Mouse (Mus musculus): ENCODE data around the gene Ak5.

DNA sequence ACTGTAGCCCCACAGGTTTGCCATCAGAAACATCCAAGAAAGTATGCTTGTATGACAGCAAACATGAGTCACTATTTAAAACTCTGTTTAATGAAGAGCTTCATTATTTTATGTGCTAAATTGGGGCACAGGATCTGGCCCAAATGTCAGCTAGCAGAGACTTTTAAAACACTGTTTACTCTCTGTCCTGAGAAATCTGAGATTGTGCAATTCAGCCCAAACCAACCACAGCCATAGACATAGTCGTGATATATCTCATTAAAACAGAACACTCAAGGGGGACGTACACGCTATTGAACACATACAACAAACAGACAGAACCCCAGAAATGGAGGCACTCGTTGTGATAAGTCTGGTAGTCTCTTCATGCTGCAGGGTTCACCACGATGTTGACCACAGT is 177.7 kb downstream of the Ak5 start:
- no peak for TF ChIP-seq CTCF (conservative IDR thresholded peaks at IDR 0.05 in 1 of 2, IDR thresholded peaks at IDR 0.05 in 1 of 2; ENCODE audit: low read depth in 2 of 2, low read length in 2 of 2)
- no peak for TF ChIP-seq MYC (IDR thresholded peaks at IDR 0.05; ENCODE audit: low read depth, low read length)
- TF ChIP-seq POLR2A (IDR thresholded peaks at IDR 0.05; ENCODE audit: low read depth, low read length): no peak
- TF ChIP-seq SMC3 (IDR thresholded peaks at IDR 0.05; ENCODE audit: low read depth, low read length): no peak
- no peak for TF ChIP-seq JUND (conservative IDR thresholded peaks at IDR 0.05; ENCODE audit: low read depth, low read length)
- no peak for TF ChIP-seq ZC3H11A (IDR thresholded peaks at IDR 0.05; ENCODE audit: low read depth, low read length)
- no peak for TF ChIP-seq JUN (IDR thresholded peaks at IDR 0.05; ENCODE audit: insufficient read depth, low read depth, low read length)
- no peak for TF ChIP-seq MAFK (IDR thresholded peaks at IDR 0.05; ENCODE audit: insufficient replicate concordance, low read length)
- no peak for TF ChIP-seq UBTF (IDR thresholded peaks at IDR 0.05; ENCODE audit: low read depth, low read length)
- no peak for TF ChIP-seq RAD21 (IDR thresholded peaks at IDR 0.05; ENCODE audit: low read depth, low read length)

Data from CH12.LX (cell line).